Comparison of ENCODE assay signal across 34 mouse cellular contexts in genomic region chr3:81990531-81990930, GRCm38 (mm10). TPM values are rescaled to one million over a fixed set of nuclear protein-coding genes. Genes with fewer than 3 reads are reported as not detected.
DNase-seq lines count a peak whose midpoint lies in the region; ATAC-seq and TF ChIP-seq lines count a peak whose summit lies in the region.
"Had no signal": no experiment of that assay in that cellular context is flagged by ENCODE, and none has a peak within 500 bp of the region (broad histone marks: within the 10 kb centered on the region; RNA-seq: fewer than 3 reads in every experiment).

No protein-coding gene starts in this region.

- H3K4me2 ChIP-seq in heart, embryonic 14.5 days (ENCODE audit: low read length): no peak overlapping the region
- H3K4me2 ChIP-seq in heart, embryonic 11.5 days: no peak overlapping the region
- H3K4me2 ChIP-seq in liver, postnatal 0 days (ENCODE audit: low read depth, low read length): no peak overlapping the region
- no peak overlapping the region for H3K4me2 ChIP-seq in liver, embryonic 12.5 days
- H3K4me2 ChIP-seq: embryonic facial prominence, embryonic 13.5 days; forebrain, embryonic 15.5 days; neural tube, embryonic 13.5 days had no signal

- no peak overlapping the region for H3K9ac ChIP-seq in heart, embryonic 14.5 days (ENCODE audit: low read length)
- no peak overlapping the region for H3K9ac ChIP-seq in heart, embryonic 11.5 days (ENCODE audit: low read depth, low read length)
- H3K9ac ChIP-seq in liver, postnatal 0 days (replicated peaks): no peak overlapping the region
- H3K9ac ChIP-seq in liver, embryonic 12.5 days: no peak overlapping the region
- H3K9ac ChIP-seq: embryonic facial prominence, embryonic 13.5 days; forebrain, embryonic 15.5 days; neural tube, embryonic 13.5 days had no signal

- no peaks in the 10 kb centered on the region for H3K36me3 ChIP-seq in heart, embryonic 14.5 days (ENCODE audit: control insufficient read depth, insufficient read depth, low read length)
- H3K36me3 ChIP-seq in heart, embryonic 11.5 days (ENCODE audit: control insufficient read depth, insufficient read depth, low read length): no peaks in the 10 kb centered on the region
- no peaks in the 10 kb centered on the region for H3K36me3 ChIP-seq in liver, postnatal 0 days (replicated peaks; ENCODE audit: insufficient read depth, low read length)
- no peaks in the 10 kb centered on the region for H3K36me3 ChIP-seq in liver, embryonic 12.5 days
- H3K36me3 ChIP-seq: embryonic facial prominence, embryonic 13.5 days; forebrain, embryonic 10.5 days; forebrain, embryonic 15.5 days; G1E; neural tube, embryonic 13.5 days had no signal

- ATAC-seq in heart, embryonic 14.5 days (ENCODE audit: insufficient number of reproducible peaks, insufficient read depth, low FRiP score, low read depth): no peak
- ATAC-seq in heart, embryonic 11.5 days (replicated peaks; ENCODE audit: insufficient number of reproducible peaks, low FRiP score, low TSS enrichment): no peak
- peak; percentile 96 for ATAC-seq in liver, postnatal 0 days
- ATAC-seq in liver, embryonic 12.5 days: no peak
- ATAC-seq: forebrain, embryonic 15.5 days; intestine, embryonic 16.5 days had no signal

- H3K27ac ChIP-seq in heart, embryonic 14.5 days (replicated peaks in 1 of 2; ENCODE audit: control insufficient read depth in 1 of 2, insufficient read depth in 1 of 2, low read depth in 2 of 2, low read length in 2 of 2): peak overlapping the region; percentile 44 to 70; a peak in 3 of 4 replicates
- no peak overlapping the region for H3K27ac ChIP-seq in heart, embryonic 11.5 days (ENCODE audit: low read depth, low read length)
- peak overlapping the region; percentile 69 for H3K27ac ChIP-seq in liver, postnatal 0 days (ENCODE audit: low read depth)
- H3K27ac ChIP-seq in liver, embryonic 12.5 days: no peak overlapping the region
- H3K27ac ChIP-seq: embryonic facial prominence, embryonic 13.5 days; forebrain, embryonic 10.5 days; forebrain, embryonic 15.5 days; kidney, postnatal 0 days; neural tube, embryonic 13.5 days had no signal

- H3K4me1 ChIP-seq in heart, embryonic 14.5 days (ENCODE audit: control insufficient read depth in 2 of 2, insufficient read depth in 2 of 2, low read length in 2 of 2): peaks cover 7 to 14% of the 10 kb centered on the region in 2 experiments; a peak in 3 of 4 replicates
- H3K4me1 ChIP-seq in heart, embryonic 11.5 days (ENCODE audit: control insufficient read depth, insufficient read depth, low read length): peaks cover 10% of the 10 kb centered on the region
- peaks cover 7% of the 10 kb centered on the region for H3K4me1 ChIP-seq in liver, postnatal 0 days (ENCODE audit: insufficient read depth)
- H3K4me1 ChIP-seq in liver, embryonic 12.5 days: peaks cover 5% of the 10 kb centered on the region; the same call in 1 of the 2 replicates
- H3K4me1 ChIP-seq: embryonic facial prominence, embryonic 13.5 days; forebrain, embryonic 10.5 days; forebrain, embryonic 15.5 days; neural tube, embryonic 13.5 days had no signal

- TF ChIP-seq EP300 in liver, postnatal 0 days (IDR thresholded peaks at IDR 0.05; ENCODE audit: low read depth): peak; percentile 95

- TF ChIP-seq CTCF in liver, postnatal 0 days (IDR thresholded peaks at IDR 0.05; ENCODE audit: low read depth): no peak

- DNase-seq in adrenal gland, adult 2 months: peak; percentile 61
- no peak for DNase-seq in adrenal gland, postnatal 4 days (ENCODE audit: low spot score in 2 of 2)
- DNase-seq in liver, postnatal 0 days: peak; percentile 47
- DNase-seq in adrenal gland, postnatal 25 days: peak; percentile 9
- DNase-seq: cerebellum, adult 18-20 months; cerebellum, postnatal 10 days; gastrocnemius, postnatal 25 days; kidney, adult 8-10 months; kidney, postnatal 4 days; left cerebral cortex, postnatal 4 days; lung, postnatal 10 days; right cerebral cortex, postnatal 4 days; thymus, adult 2 months; thymus, postnatal 4 days had no signal

- WGBS in heart, embryonic 14.5 days: 27% methylated on average over 3 of the region's 3 CpGs
- WGBS in heart, embryonic 11.5 days (ENCODE audit: insufficient replicate concordance): 41% methylated on average over 3 of the region's 3 CpGs
- WGBS in liver, postnatal 0 days (ENCODE audit: insufficient replicate concordance): 46% methylated on average over 3 of the region's 3 CpGs
- WGBS in liver, embryonic 12.5 days (ENCODE audit: insufficient replicate concordance): 49% methylated on average over 3 of the region's 3 CpGs

- no peaks in the 10 kb centered on the region for H3K9me3 ChIP-seq in heart, embryonic 14.5 days (ENCODE audit: control insufficient read depth, low read length)
- no peaks in the 10 kb centered on the region for H3K9me3 ChIP-seq in heart, embryonic 11.5 days (replicated peaks; ENCODE audit: control insufficient read depth, low read length)
- no peaks in the 10 kb centered on the region for H3K9me3 ChIP-seq in liver, postnatal 0 days (ENCODE audit: low read length)
- H3K9me3 ChIP-seq in liver, embryonic 12.5 days (replicated peaks): no peaks in the 10 kb centered on the region
- H3K9me3 ChIP-seq: embryonic facial prominence, embryonic 13.5 days; forebrain, embryonic 10.5 days; forebrain, embryonic 15.5 days; G1E; neural tube, embryonic 13.5 days had no signal

- no peaks in the 10 kb centered on the region for H3K27me3 ChIP-seq in heart, embryonic 14.5 days (ENCODE audit: control insufficient read depth, insufficient read depth, low read length)
- H3K27me3 ChIP-seq in heart, embryonic 11.5 days (ENCODE audit: control insufficient read depth, insufficient read depth, low read length): no peaks in the 10 kb centered on the region
- H3K27me3 ChIP-seq in liver, postnatal 0 days (ENCODE audit: insufficient read depth, low read length): no peaks in the 10 kb centered on the region
- no peaks in the 10 kb centered on the region for H3K27me3 ChIP-seq in liver, embryonic 12.5 days (replicated peaks)
- H3K27me3 ChIP-seq: embryonic facial prominence, embryonic 13.5 days; forebrain, embryonic 15.5 days; neural tube, embryonic 13.5 days had no signal

- H3K4me3 ChIP-seq in heart, embryonic 14.5 days (ENCODE audit: control insufficient read depth in 1 of 2, insufficient read depth in 1 of 2, low read depth in 1 of 2, low read length in 2 of 2): no peak overlapping the region
- no peak overlapping the region for H3K4me3 ChIP-seq in heart, embryonic 11.5 days (ENCODE audit: low read depth, low read length)
- H3K4me3 ChIP-seq in liver, postnatal 0 days (ENCODE audit: low read depth, low read length): no peak overlapping the region
- H3K4me3 ChIP-seq in liver, embryonic 12.5 days: no peak overlapping the region
- H3K4me3 ChIP-seq: embryonic facial prominence, embryonic 13.5 days; forebrain, embryonic 10.5 days; forebrain, embryonic 15.5 days; neural tube, embryonic 13.5 days had no signal

RNA-seq across cellular contexts. Expression of gene Asic5, which starts 8.4 kb away (rescaled TPM):
- total RNA-seq in adrenal gland, adult 2 months (2021): not detected
- not detected in 2 replicates for polyA plus RNA-seq in adrenal gland, adult 2 months (2012; rRNA removed)
- under 1 TPM in 1 of 2 experiments, not detected in 1; 0.28 TPM for total RNA-seq in adrenal gland, postnatal 4 days (2021)
- not detected in 2 replicates for polyA plus RNA-seq in heart, embryonic 14.5 days (2014; fragmentation: Nextera tagmentation; extraction: Ambion mirVana)
- polyA plus RNA-seq in heart, embryonic 11.5 days (2014; fragmentation: Nextera tagmentation; extraction: Ambion mirVana): not detected in 2 replicates
- polyA plus RNA-seq in liver, postnatal 0 days (2015; fragmentation: Nextera tagmentation; extraction: Ambion mirVana): 0.64 and 1.1 TPM in 2 replicates
- not detected in 2 replicates for polyA plus RNA-seq in liver, embryonic 12.5 days (2016; fragmentation: Nextera tagmentation; extraction: Ambion mirVana)
- not detected in 2 replicates for total RNA-seq in adrenal gland, postnatal 25 days (2021)
- total RNA-seq: common myeloid progenitor, adult 5-6 weeks; G1E; gastrocnemius, adult 18-20 months; gastrocnemius, postnatal 25 days; heart, adult 18-20 months; heart, postnatal 25 days; layer of hippocampus, adult 8-10 months; layer of hippocampus, postnatal 25 days; left cerebral cortex, adult 8-10 months; left cerebral cortex, postnatal 4 days had no signal
- polyA plus RNA-seq: embryonic facial prominence, embryonic 13.5 days; forebrain, embryonic 10.5 days; forebrain, embryonic 15.5 days; frontal cortex, adult 2 months; G1E; hindbrain, embryonic 11.5 days; limb, embryonic 14.5 days; neural tube, embryonic 13.5 days had no signal

RNA-seq across cellular contexts. Expression of gene Tdo2, which starts 14.5 kb away (rescaled TPM):
- 1 to 10 TPM in 1 of 2 experiments, under 1 TPM in 1; 0.17 to 4.0 TPM for total RNA-seq in adrenal gland, adult 2 months (2021)
- polyA plus RNA-seq in adrenal gland, adult 2 months (2012; rRNA removed): 0.40 and 2.0 TPM in 2 replicates
- 1 to 10 TPM in 1 of 2 experiments, under 1 TPM in 1; 0.22 to 4.4 TPM for total RNA-seq in adrenal gland, postnatal 4 days (2021)
- polyA plus RNA-seq in heart, embryonic 14.5 days (2014; fragmentation: Nextera tagmentation; extraction: Ambion mirVana): 0.22 and 0.30 TPM in 2 replicates
- polyA plus RNA-seq in heart, embryonic 11.5 days (2014; fragmentation: Nextera tagmentation; extraction: Ambion mirVana): 1.4 and 1.6 TPM in 2 replicates
- polyA plus RNA-seq in liver, postnatal 0 days (2015; fragmentation: Nextera tagmentation; extraction: Ambion mirVana): 8.6 and 9.3 TPM in 2 replicates
- polyA plus RNA-seq in liver, embryonic 12.5 days (2016; fragmentation: Nextera tagmentation; extraction: Ambion mirVana): 0.12 and 0.17 TPM in 2 replicates
- 1.1 and 10.1 TPM in 2 replicates for total RNA-seq in adrenal gland, postnatal 25 days (2021)
- total RNA-seq: common myeloid progenitor, adult 5-6 weeks; G1E; gastrocnemius, postnatal 25 days; heart, adult 18-20 months; heart, postnatal 25 days had no signal
- polyA plus RNA-seq: embryonic facial prominence, embryonic 13.5 days; G1E had no signal

RNA-seq across cellular contexts. Expression of gene Ctso, which starts 58.1 kb away (rescaled TPM):
- total RNA-seq in adrenal gland, adult 2 months (2021): 10 to 100 TPM; 32.6 to 68.2 TPM
- 9.0 and 10.0 TPM in 2 replicates for polyA plus RNA-seq in adrenal gland, adult 2 months (2012; rRNA removed)
- total RNA-seq in adrenal gland, postnatal 4 days (2021): 10 to 100 TPM; 50.8 to 54.8 TPM
- polyA plus RNA-seq in heart, embryonic 14.5 days (2014; fragmentation: Nextera tagmentation; extraction: Ambion mirVana): 21.6 and 25.0 TPM in 2 replicates
- 17.0 and 17.2 TPM in 2 replicates for polyA plus RNA-seq in heart, embryonic 11.5 days (2014; fragmentation: Nextera tagmentation; extraction: Ambion mirVana)
- polyA plus RNA-seq in liver, postnatal 0 days (2015; fragmentation: Nextera tagmentation; extraction: Ambion mirVana): 33.7 and 35.6 TPM in 2 replicates
- 5.1 and 5.6 TPM in 2 replicates for polyA plus RNA-seq in liver, embryonic 12.5 days (2016; fragmentation: Nextera tagmentation; extraction: Ambion mirVana)
- total RNA-seq in adrenal gland, postnatal 25 days (2021): 56.6 and 73.0 TPM in 2 replicates

Comparison
In these comparisons a context has a peak if more than half of its experiments do, and no peak if none do; other contexts are left out.
1. DNase-seq: peak in adrenal gland, adult 2 months (single experiment), liver, postnatal 0 days (single experiment) and adrenal gland, postnatal 25 days (single experiment); none in adrenal gland, postnatal 4 days (0 of 2).
2. H3K27ac ChIP-seq: peak in heart, embryonic 14.5 days (2 of 2) and liver, postnatal 0 days (single experiment); none in heart, embryonic 11.5 days (single experiment) and liver, embryonic 12.5 days (single experiment).